Mouse (Mus musculus) heart, adult 2 months (tissue): ENCODE data around the gene Gadd45g.

ENCODE experiments used
- CTCF ChIP-seq: fragments of 200-600 bp; IDR thresholded peaks from 2 replicates; pipeline ENCODE4 v1.8.1; 2022; ENCODE audit warnings: antibody characterized with exemption, mild to moderate bottlenecking, moderate library complexity
- EP300 ChIP-seq: fragments of 200-500 bp; IDR thresholded peaks from 2 replicates; pipeline ENCODE4 v1.6.1; 2011; ENCODE audit warnings: low read depth, low read length, control low read depth; ENCODE audit not compliant: insufficient read depth
- POLR2A ChIP-seq: fragments of 200-500 bp; IDR thresholded peaks from 2 replicates; pipeline ENCODE4 v1.6.1; 2011; ENCODE audit warnings: mild to moderate bottlenecking, low read depth, low read length, control low read depth; ENCODE audit not compliant: insufficient read depth

DNA sequence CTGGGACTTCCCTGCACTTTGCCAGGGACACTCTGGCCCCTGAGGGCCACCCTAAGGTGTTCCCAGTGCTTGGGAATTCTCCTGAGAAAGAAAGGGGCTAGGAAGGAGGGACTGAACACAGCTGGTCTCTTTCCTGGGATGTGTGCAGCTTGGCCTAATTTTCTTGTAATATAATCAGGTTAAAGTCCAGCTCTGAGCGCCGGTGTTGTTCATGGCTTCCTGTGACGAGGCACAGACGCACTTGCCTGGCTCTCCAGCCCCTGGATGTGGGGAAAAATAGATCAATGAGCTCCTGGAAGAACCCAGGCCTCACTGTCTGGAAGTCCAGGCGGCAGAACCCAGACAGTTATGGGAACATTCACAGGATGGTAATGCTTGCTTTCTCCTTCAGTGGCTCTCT is 10.7 kb downstream of the Gadd45g start:
- TF ChIP-seq CTCF (no peak), POLR2A (no peak), EP300 (no peak)
